Mouse (Mus musculus): ENCODE measurements at regions not wholly inside any gene's neighbourhood (a gene's known extent, or its start where the extent isn't known, plus 50 kb on each side); places are given as distances from the start of the nearest gene placed in this dataset.

- WGBS, result 48% methylated on average over 3 of the region's 3 CpGs
- H3K9ac ChIP-seq (ENCODE audit: low read depth, low read length), result no peak overlapping the region
- no peak for TF ChIP-seq CTCF (IDR thresholded peaks at IDR 0.05; ENCODE audit: low read depth, low read length)
- no peak for TF ChIP-seq POLR2A (IDR thresholded peaks at IDR 0.05; ENCODE audit: extremely low read depth, insufficient read depth, low read length)
- no peaks in the 10 kb centered on the region for H3K27me3 ChIP-seq (ENCODE audit: control insufficient read depth, insufficient read depth, low read length)
- no peaks in the 10 kb centered on the region for H3K4me1 ChIP-seq (ENCODE audit: control insufficient read depth, insufficient read depth, low read length)
- no peaks in the 10 kb centered on the region for H3K79me2 ChIP-seq (ENCODE audit: control insufficient read depth, insufficient read depth, low read length)
- no peak for DNase-seq (ENCODE audit: extremely low read depth, low read depth, low spot score)
- no peaks in the 10 kb centered on the region for H3K36me3 ChIP-seq (ENCODE audit: control insufficient read depth, insufficient read depth, low read length)
- H3K4me3 ChIP-seq (ENCODE audit: insufficient read depth, low read depth, low read length), result no peak overlapping the region
- no peak overlapping the region for H3K27ac ChIP-seq (replicated peaks; ENCODE audit: insufficient read depth, low read depth, low read length)
These were observed 114.7 kb upstream of the Smc2 start for GRCm38 (mm10) chr4:52324300-52324699.

- DNase-seq (ENCODE audit: extremely low read depth, low read depth, low spot score), result no peak
- Histone ChIP-seq H3K36me3 (ENCODE audit: control insufficient read depth, insufficient read depth, low read length) (no peaks in the 10 kb centered on the region), H3K79me2 (ENCODE audit: control insufficient read depth, insufficient read depth, low read length) (no peaks in the 10 kb centered on the region), H3K27me3 (ENCODE audit: control insufficient read depth, insufficient read depth, low read length) (no peaks in the 10 kb centered on the region), H3K4me3 (ENCODE audit: insufficient read depth, low read depth, low read length) (no peak overlapping the region), H3K4me1 (ENCODE audit: control insufficient read depth, insufficient read depth, low read length) (no peaks in the 10 kb centered on the region), H3K9ac (ENCODE audit: low read depth, low read length) (no peak overlapping the region), H3K27ac (replicated peaks; ENCODE audit: insufficient read depth, low read depth, low read length) (no peak overlapping the region)
- 92% methylated on average over 1 of the region's 1 CpGs for WGBS
- TF ChIP-seq POLR2A (IDR thresholded peaks at IDR 0.05; ENCODE audit: extremely low read depth, insufficient read depth, low read length), result no peak
- no peak for TF ChIP-seq CTCF (IDR thresholded peaks at IDR 0.05; ENCODE audit: low read depth, low read length)
These were observed 107.6 kb upstream of the Smc2 start for GRCm38 (mm10) chr4:52331361-52331951.

- 60% methylated on average over 4 of the region's 4 CpGs for WGBS
- no peaks in the 10 kb centered on the region for H3K4me1 ChIP-seq (ENCODE audit: control insufficient read depth, insufficient read depth, low read length)
- DNase-seq (ENCODE audit: extremely low read depth, low read depth, low spot score), result no peak
These were observed 102.6 kb upstream of the Smc2 start for GRCm38 (mm10) chr4:52336365-52337017.

GRCm38 (mm10) chr4:52341245-52341644 is 97.8 kb upstream of the Smc2 start:
- no peak for DNase-seq (ENCODE audit: extremely low read depth, low read depth, low spot score)

More at GRCm38 (mm10) chr4:52336365-52337017, 102.6 kb upstream of the Smc2 start:
- no peak for TF ChIP-seq CTCF (IDR thresholded peaks at IDR 0.05; ENCODE audit: low read depth, low read length)
- no peaks in the 10 kb centered on the region for H3K36me3 ChIP-seq (ENCODE audit: control insufficient read depth, insufficient read depth, low read length)
- no peaks in the 10 kb centered on the region for H3K27me3 ChIP-seq (ENCODE audit: control insufficient read depth, insufficient read depth, low read length)
- no peak overlapping the region for H3K4me3 ChIP-seq (ENCODE audit: insufficient read depth, low read depth, low read length)
- no peak overlapping the region for H3K9ac ChIP-seq (ENCODE audit: low read depth, low read length)
- no peaks in the 10 kb centered on the region for H3K79me2 ChIP-seq (ENCODE audit: control insufficient read depth, insufficient read depth, low read length)
- no peak overlapping the region for H3K27ac ChIP-seq (replicated peaks; ENCODE audit: insufficient read depth, low read depth, low read length)

GRCm38 (mm10) chr4:52361751-52362150 is 77.3 kb upstream of the Smc2 start:
- Histone ChIP-seq H3K36me3 (ENCODE audit: control insufficient read depth, insufficient read depth, low read length) (no peaks in the 10 kb centered on the region), H3K4me1 (ENCODE audit: control insufficient read depth, insufficient read depth, low read length) (no peaks in the 10 kb centered on the region), H3K27me3 (ENCODE audit: control insufficient read depth, insufficient read depth, low read length) (no peaks in the 10 kb centered on the region), H3K4me3 (ENCODE audit: insufficient read depth, low read depth, low read length) (no peak overlapping the region), H3K9ac (ENCODE audit: low read depth, low read length) (no peak overlapping the region), H3K79me2 (ENCODE audit: control insufficient read depth, insufficient read depth, low read length) (no peaks in the 10 kb centered on the region), H3K27ac (replicated peaks; ENCODE audit: insufficient read depth, low read depth, low read length) (no peak overlapping the region)
- 65% methylated on average over 6 of the region's 6 CpGs for WGBS
- no peak for TF ChIP-seq CTCF (IDR thresholded peaks at IDR 0.05; ENCODE audit: low read depth, low read length)
- TF ChIP-seq POLR2A (IDR thresholded peaks at IDR 0.05; ENCODE audit: extremely low read depth, insufficient read depth, low read length), result no peak
- DNase-seq (ENCODE audit: extremely low read depth, low read depth, low spot score), result no peak

More at GRCm38 (mm10) chr4:52341245-52341644, 97.8 kb upstream of the Smc2 start:
- TF ChIP-seq CTCF (IDR thresholded peaks at IDR 0.05; ENCODE audit: low read depth, low read length) (no peak), POLR2A (IDR thresholded peaks at IDR 0.05; ENCODE audit: extremely low read depth, insufficient read depth, low read length) (no peak)
- H3K79me2 ChIP-seq (ENCODE audit: control insufficient read depth, insufficient read depth, low read length), result no peaks in the 10 kb centered on the region
- no peaks in the 10 kb centered on the region for H3K27me3 ChIP-seq (ENCODE audit: control insufficient read depth, insufficient read depth, low read length)
- no peaks in the 10 kb centered on the region for H3K36me3 ChIP-seq (ENCODE audit: control insufficient read depth, insufficient read depth, low read length)
- H3K4me1 ChIP-seq (ENCODE audit: control insufficient read depth, insufficient read depth, low read length), result no peaks in the 10 kb centered on the region
- H3K27ac ChIP-seq (replicated peaks; ENCODE audit: insufficient read depth, low read depth, low read length), result no peak overlapping the region
- no peak overlapping the region for H3K9ac ChIP-seq (ENCODE audit: low read depth, low read length)
- H3K4me3 ChIP-seq (ENCODE audit: insufficient read depth, low read depth, low read length), result no peak overlapping the region

- WGBS, result 84% methylated on average over 4 of the region's 4 CpGs
- TF ChIP-seq POLR2A (IDR thresholded peaks at IDR 0.05; ENCODE audit: extremely low read depth, insufficient read depth, low read length) (no peak), CTCF (IDR thresholded peaks at IDR 0.05; ENCODE audit: low read depth, low read length) (no peak)
These were observed 73.2 kb upstream of the Smc2 start for GRCm38 (mm10) chr4:52365866-52366265.

More at GRCm38 (mm10) chr4:52365866-52366265, 73.2 kb upstream of the Smc2 start:
- Histone ChIP-seq H3K4me3 (ENCODE audit: insufficient read depth, low read depth, low read length) (no peak overlapping the region), H3K4me1 (ENCODE audit: control insufficient read depth, insufficient read depth, low read length) (no peaks in the 10 kb centered on the region), H3K79me2 (ENCODE audit: control insufficient read depth, insufficient read depth, low read length) (no peaks in the 10 kb centered on the region), H3K9ac (ENCODE audit: low read depth, low read length) (no peak overlapping the region), H3K36me3 (ENCODE audit: control insufficient read depth, insufficient read depth, low read length) (no peaks in the 10 kb centered on the region), H3K27me3 (ENCODE audit: control insufficient read depth, insufficient read depth, low read length) (no peaks in the 10 kb centered on the region), H3K27ac (replicated peaks; ENCODE audit: insufficient read depth, low read depth, low read length) (no peak overlapping the region)
- no peak for DNase-seq (ENCODE audit: extremely low read depth, low read depth, low spot score)
